9 mouse cellular contexts compared by ENCODE assay signal in the genomic region with DNA sequence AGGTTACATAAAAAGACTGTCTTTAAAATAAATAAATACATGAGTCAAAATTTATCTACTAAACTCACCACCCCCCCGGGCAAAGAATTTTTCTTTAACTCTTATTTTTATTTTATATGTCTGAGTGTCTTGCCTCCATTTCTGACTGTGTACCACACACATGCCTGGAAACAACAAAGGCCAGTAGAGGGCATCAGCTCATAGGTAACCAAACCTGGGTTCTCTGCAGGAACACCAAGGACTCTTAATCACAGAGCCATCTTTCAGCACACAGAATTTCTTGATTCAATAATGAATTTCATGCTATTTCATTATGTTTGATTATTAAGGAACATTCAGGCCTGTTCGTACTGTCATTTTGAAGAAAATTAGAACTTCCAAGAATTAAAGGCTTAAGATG.
A peak's percentile ranks its signal among the peaks of the same experiment; 100 is the strongest.
DNase-seq lines count a peak whose midpoint lies in the region; ATAC-seq lines count a peak whose summit lies in the region.
"Had no signal": no experiment of that assay in that cellular context is flagged by ENCODE, and none has a peak within 500 bp of the region (broad histone marks: within the 10 kb centered on the region; RNA-seq: fewer than 3 reads in every experiment).

No protein-coding gene starts in this region.

- H3K27ac ChIP-seq in midbrain, embryonic 14.5 days (replicated peaks; ENCODE audit: low read depth, low read length): no peak overlapping the region
- H3K27ac ChIP-seq in midbrain, embryonic 15.5 days: no peak overlapping the region
- no peak overlapping the region for H3K27ac ChIP-seq in midbrain, embryonic 13.5 days
- H3K27ac ChIP-seq: hindbrain, embryonic 15.5 days had no signal

- H3K36me3 ChIP-seq in midbrain, embryonic 14.5 days (ENCODE audit: control insufficient read depth, insufficient read depth, low read length): peaks cover 40% of the 10 kb centered on the region
- H3K36me3 ChIP-seq in midbrain, embryonic 15.5 days (replicated peaks): peaks cover 15% of the 10 kb centered on the region
- peaks cover 34% of the 10 kb centered on the region for H3K36me3 ChIP-seq in midbrain, embryonic 13.5 days

- peak; percentile 70; the same call in 1 of the 2 replicates for ATAC-seq in frontal cortex, adult (ENCODE audit: low TSS enrichment)
- no peak for ATAC-seq in midbrain, embryonic 14.5 days (ENCODE audit: low FRiP score, low TSS enrichment)
- ATAC-seq in midbrain, embryonic 15.5 days (replicated peaks): no peak
- ATAC-seq in midbrain, embryonic 13.5 days: no peak

- no peaks in the 10 kb centered on the region for H3K9me3 ChIP-seq in midbrain, embryonic 14.5 days (ENCODE audit: control insufficient read depth, low read length)
- H3K9me3 ChIP-seq in midbrain, embryonic 15.5 days: no peaks in the 10 kb centered on the region
- H3K9me3 ChIP-seq in midbrain, embryonic 13.5 days: no peaks in the 10 kb centered on the region
- H3K9me3 ChIP-seq: hindbrain, embryonic 15.5 days had no signal

- no peak overlapping the region for H3K4me2 ChIP-seq in midbrain, embryonic 14.5 days (ENCODE audit: low read length)
- H3K4me2 ChIP-seq in midbrain, embryonic 15.5 days: no peak overlapping the region
- no peak overlapping the region for H3K4me2 ChIP-seq in midbrain, embryonic 13.5 days (replicated peaks)
- H3K4me2 ChIP-seq: hindbrain, embryonic 15.5 days had no signal

- H3K4me3 ChIP-seq in midbrain, embryonic 14.5 days (replicated peaks; ENCODE audit: low read depth, low read length): no peak overlapping the region
- H3K4me3 ChIP-seq in midbrain, embryonic 15.5 days: no peak overlapping the region
- H3K4me3 ChIP-seq in midbrain, embryonic 13.5 days (replicated peaks): no peak overlapping the region
- H3K4me3 ChIP-seq: hindbrain, embryonic 15.5 days had no signal

- no peak overlapping the region for H3K9ac ChIP-seq in midbrain, embryonic 14.5 days (replicated peaks; ENCODE audit: low read length)
- H3K9ac ChIP-seq in midbrain, embryonic 15.5 days: no peak overlapping the region
- H3K9ac ChIP-seq in midbrain, embryonic 13.5 days (replicated peaks): no peak overlapping the region
- H3K9ac ChIP-seq: hindbrain, embryonic 15.5 days had no signal

- 90% methylated on average over 2 of the region's 2 CpGs for WGBS in midbrain, embryonic 14.5 days
- WGBS in midbrain, embryonic 15.5 days: 89% methylated on average over 2 of the region's 2 CpGs
- 90% methylated on average over 2 of the region's 2 CpGs for WGBS in midbrain, embryonic 13.5 days

- H3K4me1 ChIP-seq in midbrain, embryonic 14.5 days (ENCODE audit: control insufficient read depth, insufficient read depth, low read length): no peaks in the 10 kb centered on the region
- H3K4me1 ChIP-seq in midbrain, embryonic 15.5 days: no peaks in the 10 kb centered on the region
- H3K4me1 ChIP-seq in midbrain, embryonic 13.5 days (replicated peaks): no peaks in the 10 kb centered on the region
- H3K4me1 ChIP-seq: hindbrain, embryonic 15.5 days had no signal

- DNase-seq in frontal cortex, postnatal 25 days (ENCODE audit: low spot score in 2 of 2): no peak
- DNase-seq in midbrain, embryonic 14.5 days: peak; percentile 81
- peak; percentile 49 for DNase-seq in cerebellum, adult 8-10 months
- peak; percentile 55 to 68 for DNase-seq in kidney, postnatal 36 days
- peak; percentile 8 for DNase-seq in telencephalon, adult 2 months (ENCODE audit: low read depth, low spot score)

- H3K27me3 ChIP-seq in midbrain, embryonic 14.5 days (ENCODE audit: control insufficient read depth, insufficient read depth, low read length): no peaks in the 10 kb centered on the region
- H3K27me3 ChIP-seq in midbrain, embryonic 15.5 days (replicated peaks): no peaks in the 10 kb centered on the region
- H3K27me3 ChIP-seq in midbrain, embryonic 13.5 days: no peaks in the 10 kb centered on the region
- H3K27me3 ChIP-seq: hindbrain, embryonic 15.5 days had no signal

Comparison
In these comparisons a context has a peak if more than half of its experiments do, and no peak if none do; other contexts are left out.
1. DNase-seq: peak in midbrain, embryonic 14.5 days (single experiment), cerebellum, adult 8-10 months (single experiment), kidney, postnatal 36 days (2 of 2) and telencephalon, adult 2 months (single experiment); none in frontal cortex, postnatal 25 days (0 of 2).